Mouse (Mus musculus): ENCODE measurements at regions not wholly inside any gene's neighbourhood (a gene's known extent, or its start where the extent isn't known, plus 50 kb on each side); places are given as distances from the start of the nearest gene placed in this dataset.

- TF ChIP-seq REST (IDR thresholded peaks at IDR 0.05; ENCODE audit: insufficient read depth, insufficient read length) (no peak), MAX (IDR thresholded peaks at IDR 0.05; ENCODE audit: low read depth) (no peak), MYOG (IDR thresholded peaks at IDR 0.05; ENCODE audit: control insufficient read depth in 1 of 3, insufficient read depth in 1 of 3, insufficient read length in 2 of 3, low read depth in 2 of 3) (no peak), USF1 (IDR thresholded peaks at IDR 0.05; ENCODE audit: low read depth) (no peak), MYOD1 (IDR thresholded peaks at IDR 0.05; ENCODE audit: control insufficient read depth in 1 of 3, insufficient read length in 2 of 3, low read depth in 2 of 3) (no peak), POLR2A (IDR thresholded peaks at IDR 0.05; ENCODE audit: insufficient read length, low read depth) (no peak), TCF3 (IDR thresholded peaks at IDR 0.05; ENCODE audit: insufficient read length, low read depth) (no peak), TCF12 (IDR thresholded peaks at IDR 0.05; ENCODE audit: insufficient read depth, poor library complexity, severe bottlenecking) (no peak), CEBPB (IDR thresholded peaks at IDR 0.05; ENCODE audit: insufficient read depth, poor library complexity, severe bottlenecking) (no peak), E2F4 (IDR thresholded peaks at IDR 0.05; ENCODE audit: insufficient read depth) (no peak), SRF (IDR thresholded peaks at IDR 0.05; ENCODE audit: control insufficient read depth, insufficient read length, low read depth) (no peak), POLR2AphosphoS2 (IDR thresholded peaks at IDR 0.05; ENCODE audit: insufficient read length, low read depth) (no peak)
- Histone ChIP-seq H3K79me2 (ENCODE audit: control insufficient read depth, insufficient read depth) (no peaks in the 10 kb centered on the region), H3K4me3 (no peak overlapping the region), H3K36me3 (ENCODE audit: control insufficient read depth, insufficient read depth) (no peaks in the 10 kb centered on the region), H3K27me3 (ENCODE audit: control insufficient read depth, insufficient read depth, insufficient read length) (no peaks in the 10 kb centered on the region), H3K4me2 (ENCODE audit: low read depth) (no peak overlapping the region), H3ac (ENCODE audit: control insufficient read depth, insufficient read length) (no peak overlapping the region)
Observed at GRCm38 (mm10) chr12:47198609-47199008, 379.9 kb upstream of the Nova1 start.

GRCm38 (mm10) chr12:47164736-47165135 is 346.0 kb upstream of the Nova1 start:
- H3K79me2 ChIP-seq (ENCODE audit: control insufficient read depth, insufficient read depth) = no peaks in the 10 kb centered on the region
- peak overlapping the region; percentile 52 for H3K4me2 ChIP-seq (ENCODE audit: low read depth)
- no peaks in the 10 kb centered on the region for H3K27me3 ChIP-seq (ENCODE audit: control insufficient read depth, insufficient read depth, insufficient read length)
- H3K4me3 ChIP-seq = no peak overlapping the region
- TF ChIP-seq TCF3 (IDR thresholded peaks at IDR 0.05; ENCODE audit: insufficient read length, low read depth) = no peak
- no peak for TF ChIP-seq MAX (IDR thresholded peaks at IDR 0.05; ENCODE audit: low read depth)
- TF ChIP-seq POLR2AphosphoS2 (IDR thresholded peaks at IDR 0.05; ENCODE audit: insufficient read length, low read depth) = no peak
- no peak for TF ChIP-seq TCF12 (IDR thresholded peaks at IDR 0.05; ENCODE audit: insufficient read depth, poor library complexity, severe bottlenecking)
- TF ChIP-seq MYOG (IDR thresholded peaks at IDR 0.05; ENCODE audit: control insufficient read depth in 1 of 3, insufficient read depth in 1 of 3, insufficient read length in 2 of 3, low read depth in 2 of 3) = no peak
- TF ChIP-seq SRF (IDR thresholded peaks at IDR 0.05; ENCODE audit: control insufficient read depth, insufficient read length, low read depth) = no peak
- TF ChIP-seq POLR2A (IDR thresholded peaks at IDR 0.05; ENCODE audit: insufficient read length, low read depth) = no peak
- TF ChIP-seq CEBPB (IDR thresholded peaks at IDR 0.05; ENCODE audit: insufficient read depth, poor library complexity, severe bottlenecking) = no peak
- no peak for TF ChIP-seq REST (IDR thresholded peaks at IDR 0.05; ENCODE audit: insufficient read depth, insufficient read length)
- no peak for TF ChIP-seq E2F4 (IDR thresholded peaks at IDR 0.05; ENCODE audit: insufficient read depth)
- no peak for TF ChIP-seq USF1 (IDR thresholded peaks at IDR 0.05; ENCODE audit: low read depth)
- TF ChIP-seq MYOD1 (IDR thresholded peaks at IDR 0.05; ENCODE audit: control insufficient read depth in 1 of 3, insufficient read length in 2 of 3, low read depth in 2 of 3) = no peak
- H3K36me3 ChIP-seq (ENCODE audit: control insufficient read depth, insufficient read depth) = no peaks in the 10 kb centered on the region
- H3ac ChIP-seq (ENCODE audit: control insufficient read depth, insufficient read length) = no peak overlapping the region

GRCm38 (mm10) chr12:47164031-47164717 is 345.4 kb upstream of the Nova1 start:
- no peak overlapping the region for H3K4me3 ChIP-seq

GRCm38 (mm10) chr12:47163171-47163570 is 344.4 kb upstream of the Nova1 start:
- Histone ChIP-seq H3K36me3 (ENCODE audit: control insufficient read depth, insufficient read depth) (no peaks in the 10 kb centered on the region), H3K27me3 (ENCODE audit: control insufficient read depth, insufficient read depth, insufficient read length) (no peaks in the 10 kb centered on the region), H3K79me2 (ENCODE audit: control insufficient read depth, insufficient read depth) (no peaks in the 10 kb centered on the region), H3K4me2 (ENCODE audit: low read depth) (peak overlapping the region; percentile 42), H3ac (ENCODE audit: control insufficient read depth, insufficient read length) (no peak overlapping the region), H3K4me3 (no peak overlapping the region)
- TF ChIP-seq MAX (IDR thresholded peaks at IDR 0.05; ENCODE audit: low read depth) (no peak), E2F4 (IDR thresholded peaks at IDR 0.05; ENCODE audit: insufficient read depth) (no peak), USF1 (IDR thresholded peaks at IDR 0.05; ENCODE audit: low read depth) (no peak), POLR2AphosphoS2 (IDR thresholded peaks at IDR 0.05; ENCODE audit: insufficient read length, low read depth) (no peak)

More at GRCm38 (mm10) chr12:47164031-47164717, 345.4 kb upstream of the Nova1 start:
- TF ChIP-seq CEBPB (IDR thresholded peaks at IDR 0.05; ENCODE audit: insufficient read depth, poor library complexity, severe bottlenecking) = no peak
- no peak for TF ChIP-seq USF1 (IDR thresholded peaks at IDR 0.05; ENCODE audit: low read depth)
- TF ChIP-seq SRF (IDR thresholded peaks at IDR 0.05; ENCODE audit: control insufficient read depth, insufficient read length, low read depth) = no peak
- TF ChIP-seq TCF12 (IDR thresholded peaks at IDR 0.05; ENCODE audit: insufficient read depth, poor library complexity, severe bottlenecking) = no peak
- TF ChIP-seq MAX (IDR thresholded peaks at IDR 0.05; ENCODE audit: low read depth) = no peak
- no peak for TF ChIP-seq POLR2AphosphoS2 (IDR thresholded peaks at IDR 0.05; ENCODE audit: insufficient read length, low read depth)
- no peak for TF ChIP-seq REST (IDR thresholded peaks at IDR 0.05; ENCODE audit: insufficient read depth, insufficient read length)
- TF ChIP-seq TCF3 (IDR thresholded peaks at IDR 0.05; ENCODE audit: insufficient read length, low read depth) = no peak
- TF ChIP-seq POLR2A (IDR thresholded peaks at IDR 0.05; ENCODE audit: insufficient read length, low read depth) = no peak
- TF ChIP-seq E2F4 (IDR thresholded peaks at IDR 0.05; ENCODE audit: insufficient read depth) = no peak
- TF ChIP-seq MYOG (IDR thresholded peaks at IDR 0.05; ENCODE audit: control insufficient read depth in 1 of 3, insufficient read depth in 1 of 3, insufficient read length in 2 of 3, low read depth in 2 of 3) = no peak
- no peak for TF ChIP-seq MYOD1 (IDR thresholded peaks at IDR 0.05; ENCODE audit: control insufficient read depth in 1 of 3, insufficient read length in 2 of 3, low read depth in 2 of 3)
- Histone ChIP-seq H3K4me2 (ENCODE audit: low read depth) (peak overlapping the region; percentile 52), H3K36me3 (ENCODE audit: control insufficient read depth, insufficient read depth) (no peaks in the 10 kb centered on the region), H3ac (ENCODE audit: control insufficient read depth, insufficient read length) (no peak overlapping the region), H3K79me2 (ENCODE audit: control insufficient read depth, insufficient read depth) (no peaks in the 10 kb centered on the region), H3K27me3 (ENCODE audit: control insufficient read depth, insufficient read depth, insufficient read length) (no peaks in the 10 kb centered on the region)
